Mouse (Mus musculus) WW6 (cell line): ENCODE data around the gene Hspa12a.
A peak's percentile ranks its signal among the peaks of the same experiment; 100 is the strongest.

Experiments
- DNase-seq: peaks from one replicate; pipeline ENCODE4 v3.0.0-alpha.2; 2013; ENCODE audit warnings: low read depth, low spot score

Hspa12a gene

GRCm38 (mm10) chr19:58942841-58943828 lies at the start of gene Hspa12a, which contains the start of gene Eno4:
TSS of gene Hspa12a (minus strand) at chr19:58943654.
TSS of gene Eno4 (plus strand) at chr19:58943425.
- DNase-seq = peak; percentile 89

DNA sequence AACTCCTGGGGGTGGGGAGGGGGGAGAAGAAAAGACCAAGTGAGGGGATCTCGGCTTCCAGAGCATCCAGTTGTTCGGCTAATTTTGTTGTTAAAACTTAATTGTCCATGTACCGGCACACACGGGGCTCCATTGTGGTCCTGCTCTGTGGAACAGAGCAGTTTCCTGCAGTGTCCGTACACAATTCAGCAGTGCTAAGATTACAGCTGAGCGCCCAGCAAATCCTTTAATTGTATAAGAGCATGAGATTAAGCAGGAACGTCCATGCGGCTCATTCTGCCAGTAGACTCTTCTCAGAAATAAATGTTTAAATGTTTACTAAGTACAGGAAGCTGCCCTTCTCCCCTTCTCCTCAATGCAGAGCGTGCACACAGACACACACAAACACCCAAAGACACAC lies 38.1 kb upstream of the Hspa12a start:
- no peak for DNase-seq

DNA sequence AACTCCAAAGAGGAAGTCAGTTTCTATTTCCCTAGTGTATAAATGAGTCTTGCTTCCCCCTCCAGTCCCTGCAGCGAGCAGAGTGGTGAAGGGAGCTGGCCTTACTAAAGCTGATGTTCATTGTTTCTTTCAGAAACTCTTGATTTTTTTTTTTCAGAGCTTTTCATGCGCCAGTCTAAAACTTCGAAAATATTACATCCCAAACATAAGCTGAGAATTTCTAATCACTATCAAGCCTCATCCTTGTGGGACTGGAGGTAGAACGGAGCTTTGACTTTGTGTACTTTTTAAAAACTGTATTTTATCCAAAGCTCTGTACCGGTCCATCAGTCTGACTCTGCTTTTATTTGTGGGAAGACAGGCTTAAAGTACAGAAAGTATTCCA lies 36.6 kb upstream of the Hspa12a start:
- DNase-seq = no peak

DNA sequence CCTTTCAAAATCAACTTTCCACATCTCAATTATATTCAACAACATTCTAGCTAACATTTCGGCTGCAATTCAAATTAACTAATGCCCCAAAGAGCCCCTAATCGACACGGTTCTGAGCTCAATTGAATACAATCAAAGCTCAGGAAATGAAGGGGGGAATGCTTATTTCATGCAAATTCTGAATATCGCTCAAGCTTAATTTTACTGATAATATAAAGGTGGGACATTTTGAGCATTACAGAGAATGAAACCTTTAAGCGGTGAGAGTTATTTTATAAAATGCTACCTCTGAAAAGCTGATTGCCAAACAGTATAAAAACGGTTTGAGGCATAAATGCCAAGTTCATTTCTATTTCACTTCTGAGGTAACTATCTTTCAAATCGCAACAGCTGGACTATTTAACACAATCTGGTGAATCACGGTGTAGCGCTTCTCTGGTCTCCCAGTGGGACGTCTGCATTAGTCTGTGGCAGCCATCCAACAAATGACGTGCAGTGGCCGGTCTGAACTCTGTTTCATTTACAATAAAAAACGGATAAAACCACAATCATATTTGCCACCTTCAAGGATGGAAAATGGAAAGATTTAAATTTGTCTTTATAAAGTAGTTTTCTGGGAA lies 36.1 kb upstream of the Hspa12a start:
- no peak for DNase-seq

GRCm38 (mm10) chr19:58978401-58979171 lies 35.1 kb upstream of the Hspa12a start:
- DNase-seq = no peak

- DNase-seq = no peak
Observed at GRCm38 (mm10) chr19:58975216-58975863, 31.9 kb upstream of the Hspa12a start.

DNA sequence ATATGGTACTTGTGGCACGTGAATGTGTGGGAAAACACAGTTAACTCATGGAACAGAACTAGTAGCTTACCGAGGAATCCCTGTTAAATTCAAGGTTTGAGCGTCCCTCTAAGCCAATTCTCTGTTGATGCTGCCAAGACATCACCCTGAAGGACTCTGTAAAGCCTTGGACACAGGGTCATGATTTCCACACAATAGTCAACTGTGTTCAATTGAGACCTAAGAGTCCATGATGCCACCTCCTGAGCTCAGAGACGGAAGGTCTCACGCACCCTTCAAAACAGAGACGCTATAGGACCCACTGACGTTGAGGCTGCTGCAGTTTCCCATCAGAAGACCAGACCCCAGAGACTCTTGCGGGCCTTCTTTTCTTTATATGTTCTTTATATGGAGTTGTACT lies 30.7 kb upstream of the Hspa12a start:
- no peak for DNase-seq

DNA sequence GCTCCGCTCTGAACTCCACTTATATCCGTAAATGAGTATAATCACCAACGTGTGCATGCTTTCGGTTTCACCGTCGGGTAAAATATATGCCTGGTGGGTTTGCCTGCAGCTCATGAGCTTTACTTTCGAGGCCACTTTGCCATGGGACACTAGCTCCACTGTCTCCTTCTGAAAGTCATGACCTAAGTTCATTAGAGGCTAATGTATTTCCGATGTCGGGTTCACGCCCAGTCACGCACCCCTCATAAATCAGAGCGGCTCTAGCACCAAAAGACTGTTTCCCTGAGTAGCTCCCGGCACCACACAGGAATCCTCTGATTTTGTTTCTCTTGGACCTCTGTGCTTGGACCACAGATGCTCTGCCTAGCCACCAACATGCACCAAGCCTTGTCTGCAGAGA lies 27.4 kb upstream of the Hspa12a start:
- DNase-seq = no peak

- DNase-seq = peak; percentile 45
Observed at GRCm38 (mm10) chr19:58968731-58969506, 25.5 kb upstream of the Hspa12a start.

- DNase-seq = no peak
Observed at GRCm38 (mm10) chr19:58963011-58963410, 19.6 kb upstream of the Hspa12a start.

- DNase-seq = no peak
Observed at GRCm38 (mm10) chr19:58954779-58955178, 11.3 kb upstream of the Hspa12a start.

GRCm38 (mm10) chr19:58952236-58952635 lies 8.8 kb upstream of the Hspa12a start:
- DNase-seq = no peak

DNA sequence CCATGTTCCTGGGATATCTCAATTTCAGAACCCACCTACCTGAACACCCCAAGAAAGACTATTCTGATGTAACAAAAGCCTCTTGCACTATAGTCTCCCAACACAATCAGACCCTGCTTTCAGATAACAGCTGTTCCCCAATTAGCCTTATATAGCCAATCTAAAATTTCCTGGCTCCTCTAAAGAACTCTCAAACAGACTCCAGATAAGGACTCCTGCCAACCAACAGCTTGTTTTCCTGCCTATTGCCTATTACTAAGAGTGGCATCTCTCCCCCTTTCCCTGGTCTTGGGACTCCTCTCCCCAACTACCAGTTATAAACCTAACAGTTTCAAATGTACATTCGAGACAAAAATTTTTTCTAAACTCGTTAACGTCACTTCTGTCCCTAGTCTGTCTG lies 8.1 kb upstream of the Hspa12a start:
- no peak for DNase-seq

DNA sequence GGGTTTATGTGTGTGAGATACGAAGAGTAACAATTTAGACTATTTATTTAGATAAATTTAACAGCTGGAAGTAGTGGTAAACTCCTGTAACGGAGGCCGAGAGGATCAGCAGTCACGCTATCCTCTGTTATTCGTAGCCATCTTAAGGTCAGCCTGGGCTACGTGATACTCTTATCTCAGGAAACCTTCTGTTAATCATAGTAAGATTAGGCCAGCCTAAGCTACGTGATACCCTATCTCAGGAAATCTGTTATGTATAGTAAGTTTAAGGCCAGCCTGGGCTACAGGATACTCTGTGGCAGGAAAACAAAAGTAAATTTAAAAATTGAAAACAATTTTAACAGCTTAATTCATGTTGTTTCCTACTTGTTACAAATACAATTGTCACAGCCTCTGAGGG lies 2.5 kb upstream of the Hspa12a start:
- DNase-seq = no peak

GRCm38 (mm10) chr19:58933062-58933461 lies 10.4 kb downstream of the Hspa12a start:
- DNase-seq = no peak

DNA sequence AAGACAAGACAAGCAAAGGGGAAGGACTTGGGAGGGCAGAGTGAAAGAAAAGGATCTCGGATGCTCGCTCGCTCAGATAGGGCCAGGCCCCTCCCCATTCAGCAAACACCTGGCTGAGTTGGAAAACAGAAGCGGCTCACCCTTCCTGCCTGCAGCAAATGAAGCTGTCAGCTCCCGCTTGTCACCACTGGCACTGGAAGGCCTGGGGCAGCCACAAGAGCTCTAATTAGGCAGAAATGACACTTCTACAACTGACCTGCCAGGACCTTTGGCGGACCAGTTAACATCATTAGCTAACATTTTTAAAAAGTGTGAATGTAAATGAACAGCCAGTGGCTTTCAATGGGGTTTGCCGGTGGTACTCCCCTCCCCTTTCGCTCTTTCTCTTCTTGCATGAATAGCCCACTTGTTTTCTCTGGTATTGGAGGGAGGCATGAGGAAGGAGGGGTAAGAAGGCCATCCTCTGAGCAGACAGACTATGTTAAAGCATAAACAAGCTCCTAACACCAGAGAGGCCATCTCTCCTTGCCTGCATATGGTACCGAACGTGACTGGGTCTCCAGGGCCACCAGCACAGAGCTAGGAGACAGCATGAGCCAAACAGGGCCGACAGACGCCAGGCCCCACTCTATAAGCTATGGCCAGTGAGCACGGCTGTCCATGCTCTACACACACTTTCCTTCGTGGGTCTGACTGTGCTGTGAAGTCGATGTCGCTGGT lies 12.2 kb downstream of the Hspa12a start:
- no peak for DNase-seq

DNA sequence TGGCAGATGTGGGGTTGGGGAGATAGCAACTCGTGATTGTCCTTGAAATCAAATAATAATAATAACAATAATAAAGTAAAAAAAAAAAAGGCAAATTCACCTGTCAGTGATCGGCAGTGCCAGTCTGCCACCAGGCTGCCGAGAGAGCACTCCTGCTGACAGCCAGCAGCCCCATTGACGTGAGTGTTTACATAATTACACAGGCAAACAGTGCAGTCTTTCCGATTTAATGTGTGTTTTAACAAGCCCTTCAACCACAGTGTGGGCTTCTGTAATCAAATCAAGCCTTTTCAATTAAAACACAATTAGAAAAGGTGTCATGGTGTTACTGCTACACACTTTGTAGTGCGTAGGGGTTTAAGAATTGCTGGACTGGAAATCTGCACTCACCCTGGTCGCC lies 24.3 kb downstream of the Hspa12a start:
- no peak for DNase-seq

- no peak for DNase-seq
Observed at GRCm38 (mm10) chr19:58918597-58918996, 24.9 kb downstream of the Hspa12a start.

GRCm38 (mm10) chr19:58913301-58913700 lies 30.2 kb downstream of the Hspa12a start:
- no peak for DNase-seq

DNA sequence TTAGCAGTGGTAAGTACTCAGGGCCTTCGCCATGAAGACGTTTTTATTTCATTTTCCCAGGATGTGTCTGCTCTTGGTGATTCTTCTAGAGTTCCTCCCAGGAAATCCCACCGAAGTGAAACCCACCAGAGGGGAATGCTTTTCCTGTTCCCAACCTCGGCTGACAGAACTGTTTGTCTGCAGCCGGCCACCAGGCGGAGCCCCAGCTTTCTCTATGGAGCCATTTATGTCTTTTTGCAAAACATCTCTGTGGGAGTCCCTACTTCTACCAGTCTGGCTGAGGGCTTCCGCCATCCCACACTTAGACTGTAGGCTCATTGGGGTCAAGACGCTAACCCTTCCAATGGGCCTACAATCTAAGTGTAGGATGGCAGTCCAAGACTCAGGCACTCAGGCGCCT lies 32.1 kb downstream of the Hspa12a start:
- peak; percentile 50 for DNase-seq
